Mouse (Mus musculus) fat pad, adult 2 months (tissue): ENCODE measurements around the gene Myh9.
A peak's percentile ranks its signal among the peaks of the same experiment; 100 is the strongest.

Source experiments
- DNase-seq: peaks from one replicate; pipeline ENCODE4 v3.0.0-alpha.2; 2011; ENCODE audit warnings: low read depth, low spot score; ENCODE audit errors: extremely low read depth

Gene Myh9

DNA sequence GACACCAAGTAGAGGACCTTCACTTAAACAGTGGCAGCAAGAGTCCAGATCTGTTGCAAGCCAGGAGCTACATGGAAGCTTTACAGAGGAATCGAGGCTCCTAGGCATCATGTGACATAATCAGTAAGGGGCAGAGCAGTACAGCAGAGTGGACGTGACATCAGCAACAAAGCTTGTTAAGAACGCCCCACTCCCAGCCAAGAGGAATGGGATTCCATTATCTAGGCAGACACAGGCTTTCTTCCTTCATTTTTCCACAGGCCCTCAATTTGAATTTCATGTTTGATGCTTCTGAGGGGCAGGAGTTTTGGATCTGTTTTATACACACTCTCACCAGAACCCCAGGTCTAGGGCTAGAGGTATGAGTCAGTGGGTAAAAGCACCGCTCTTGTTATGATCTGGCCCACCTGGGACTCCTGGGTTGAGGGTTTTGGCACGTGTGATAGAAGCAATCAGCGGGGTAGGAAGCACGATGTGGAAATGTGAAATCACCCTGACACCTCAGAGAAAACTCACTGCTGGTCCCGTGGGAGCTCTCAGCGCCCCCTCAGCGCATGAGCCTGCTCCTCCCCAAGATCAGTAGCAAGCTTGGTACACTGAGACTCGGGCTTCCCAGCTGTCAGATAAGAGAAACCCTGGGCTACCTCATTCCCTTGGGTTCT, 30.7 kb downstream of the Myh9 start:
- no peak for DNase-seq

DNA sequence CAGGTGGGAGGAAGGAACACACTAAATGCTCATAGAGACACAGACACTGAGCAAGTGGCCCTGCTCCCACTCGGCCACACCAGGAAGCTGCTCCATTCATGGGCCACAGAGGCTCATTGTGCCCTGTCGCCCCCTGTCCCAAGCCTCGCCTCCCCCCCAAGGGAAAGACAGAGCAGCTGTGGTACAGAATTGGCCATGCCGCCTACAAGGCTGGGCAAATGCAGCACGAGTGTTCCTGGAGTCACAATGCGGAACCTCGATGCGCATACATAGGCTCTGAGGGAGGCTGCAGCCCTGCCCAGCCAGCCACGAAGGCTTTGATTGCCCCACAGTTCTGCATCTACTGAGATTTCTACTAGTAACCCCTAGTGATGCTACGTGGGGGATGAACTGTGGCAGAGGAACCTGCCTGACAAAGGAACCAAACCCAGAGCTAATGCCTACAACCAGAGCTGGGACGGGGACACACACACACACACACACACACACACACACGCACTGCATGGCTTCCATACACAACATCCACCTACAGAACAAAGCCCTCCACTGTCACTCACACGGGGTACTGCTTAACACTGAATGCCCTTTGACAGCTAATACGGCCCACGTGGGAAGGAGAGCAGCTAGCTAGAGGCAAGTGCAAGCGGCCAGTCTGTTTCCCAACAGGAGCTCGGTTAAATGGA, 31.4 kb downstream of the Myh9 start:
- DNase-seq = no peak

DNA sequence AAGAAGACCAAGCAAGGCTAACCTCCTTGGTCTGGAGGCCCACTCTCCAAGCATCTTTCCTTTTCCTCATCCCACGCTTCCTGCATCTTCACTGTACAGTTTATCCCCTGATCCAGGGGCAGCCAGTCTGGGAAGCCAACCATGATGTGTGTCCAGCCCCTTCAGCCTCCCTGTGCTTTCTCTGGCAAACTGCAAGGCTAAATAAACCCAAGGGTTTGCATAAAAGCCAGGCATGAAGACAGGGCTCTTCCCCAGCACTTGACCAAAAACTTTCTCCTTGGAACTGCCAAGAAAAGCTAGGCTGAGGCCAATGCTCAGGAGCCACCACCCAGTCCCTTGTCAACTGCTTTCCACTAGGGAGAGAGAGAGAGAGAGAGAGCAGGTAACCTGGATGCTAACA, 32.5 kb downstream of the Myh9 start:
- DNase-seq = no peak

DNA sequence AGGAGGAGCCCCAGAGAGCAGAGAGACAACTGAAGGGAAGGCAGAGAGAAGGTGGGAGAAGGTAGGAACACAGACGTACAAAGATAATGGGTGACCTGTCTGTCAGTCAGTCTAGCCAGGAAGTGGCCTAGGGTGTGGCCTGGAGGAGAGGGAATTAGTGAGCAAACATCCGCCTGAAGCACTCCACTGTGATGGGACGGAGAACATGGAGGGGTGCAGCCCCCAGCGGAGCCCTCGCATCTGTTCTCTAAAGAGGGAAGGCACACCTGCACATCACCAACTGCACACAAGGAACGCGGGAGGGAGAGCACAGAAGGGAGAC, 34.8 kb downstream of the Myh9 start:
- DNase-seq = no peak

DNA sequence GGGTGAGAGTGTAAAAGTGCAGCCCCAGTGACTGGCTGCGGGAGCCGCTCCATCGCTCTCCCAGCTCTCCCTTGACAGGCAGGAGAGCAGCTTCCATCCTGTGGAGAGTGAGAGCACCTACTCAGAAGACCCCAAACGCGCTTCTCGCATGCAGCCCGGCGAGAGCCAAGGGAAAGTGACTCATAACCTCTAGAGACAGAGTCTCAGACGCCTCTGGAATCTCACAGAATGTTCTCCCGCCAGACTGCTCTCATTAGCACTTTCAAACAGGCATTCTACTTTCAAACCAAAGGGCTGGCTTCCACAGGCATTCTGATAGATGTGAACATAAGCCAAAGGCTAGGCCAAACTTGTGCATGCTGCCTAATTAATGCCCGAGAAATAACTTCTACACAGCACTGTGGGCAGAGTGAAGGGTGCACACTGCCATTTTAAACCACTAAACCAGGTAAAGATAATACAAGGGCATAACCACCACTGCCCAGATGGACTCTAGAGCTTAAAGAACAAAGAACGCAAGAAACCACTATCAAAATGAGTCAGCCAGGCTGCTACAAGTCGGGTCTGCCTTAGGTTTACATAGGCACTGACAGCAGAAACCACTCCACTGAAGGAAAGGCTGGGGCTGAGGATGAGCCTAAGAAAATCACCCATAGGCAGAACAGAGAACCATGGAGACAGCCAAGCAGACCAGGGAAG, 35.3 kb downstream of the Myh9 start:
- no peak for DNase-seq

DNA sequence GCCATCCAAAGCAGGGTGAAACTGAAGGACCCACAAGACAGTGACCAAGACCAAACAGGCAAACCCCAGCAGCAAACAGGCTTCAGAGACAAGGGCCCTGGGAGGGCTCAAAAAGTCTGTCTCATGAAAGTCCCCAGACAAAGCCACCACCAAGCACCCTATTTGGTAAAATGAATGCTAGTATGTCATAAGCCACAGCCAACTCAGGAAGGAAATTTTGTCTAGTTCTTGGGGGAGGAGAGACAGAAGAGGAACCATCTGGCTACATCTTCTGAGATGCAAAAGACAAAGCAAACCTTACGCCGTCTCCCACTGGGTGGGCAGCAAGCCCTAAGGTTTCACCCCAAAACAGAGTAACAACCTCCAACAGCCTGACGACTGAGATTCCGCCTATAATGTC, 36.3 kb downstream of the Myh9 start:
- DNase-seq = no peak

DNA sequence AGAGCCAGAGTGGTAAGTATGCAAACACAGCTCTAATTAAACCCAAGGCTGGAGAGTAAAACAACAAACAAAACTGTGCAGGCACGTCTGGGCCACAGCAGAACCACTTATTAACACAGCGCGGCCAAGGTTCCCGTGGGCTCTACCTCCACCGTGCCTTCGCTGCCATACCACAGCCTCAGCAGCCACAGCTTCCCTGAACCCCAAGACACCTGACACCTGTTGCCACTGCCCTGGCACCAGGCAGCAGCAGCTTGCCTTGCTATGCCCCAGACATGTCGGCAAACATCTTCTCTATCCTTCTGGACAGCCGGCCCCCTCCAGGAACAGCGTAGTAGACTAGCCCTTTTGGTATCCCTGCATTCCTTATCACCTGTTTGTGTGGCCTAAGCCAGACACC, 37.0 kb downstream of the Myh9 start:
- DNase-seq = no peak

DNA sequence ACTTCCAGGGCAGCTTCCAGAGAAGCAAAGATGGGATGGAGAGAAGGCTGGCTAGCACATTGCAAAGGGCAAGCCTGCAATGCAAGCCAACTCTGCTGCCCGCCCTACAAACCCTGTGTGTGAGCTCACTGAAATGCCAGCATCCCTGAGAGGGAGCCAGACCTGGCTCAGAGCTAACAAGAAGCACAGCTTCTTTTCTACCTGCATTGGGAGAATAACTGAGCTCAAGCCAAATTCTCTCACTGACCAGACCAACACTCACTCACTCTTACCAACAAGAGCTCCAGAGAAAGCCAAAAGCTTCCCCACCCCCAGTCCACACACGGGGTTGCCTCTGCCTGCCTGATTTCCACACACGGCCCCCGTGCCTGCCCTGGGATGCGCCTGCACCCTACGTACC, 37.5 kb downstream of the Myh9 start:
- no peak for DNase-seq

DNA sequence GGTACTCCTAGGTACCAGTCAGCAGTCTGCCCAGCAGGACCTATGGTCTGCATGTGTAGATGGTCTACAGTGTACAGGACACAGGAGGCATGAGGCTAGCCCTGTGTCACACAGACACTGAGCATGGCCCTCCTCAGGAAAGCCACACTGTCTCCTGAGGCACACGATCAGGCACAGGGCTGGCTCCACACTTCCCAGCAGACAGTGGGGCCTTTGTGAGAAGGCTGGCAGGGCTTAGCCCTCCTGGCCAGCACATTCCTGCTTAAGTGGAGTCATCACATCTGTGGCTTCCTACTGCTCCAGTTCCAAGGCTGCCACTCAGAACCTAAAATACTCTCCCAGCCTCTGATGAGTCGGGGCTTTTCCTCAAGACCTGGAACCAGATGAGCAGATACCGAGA, 38.2 kb downstream of the Myh9 start:
- DNase-seq = no peak

DNA sequence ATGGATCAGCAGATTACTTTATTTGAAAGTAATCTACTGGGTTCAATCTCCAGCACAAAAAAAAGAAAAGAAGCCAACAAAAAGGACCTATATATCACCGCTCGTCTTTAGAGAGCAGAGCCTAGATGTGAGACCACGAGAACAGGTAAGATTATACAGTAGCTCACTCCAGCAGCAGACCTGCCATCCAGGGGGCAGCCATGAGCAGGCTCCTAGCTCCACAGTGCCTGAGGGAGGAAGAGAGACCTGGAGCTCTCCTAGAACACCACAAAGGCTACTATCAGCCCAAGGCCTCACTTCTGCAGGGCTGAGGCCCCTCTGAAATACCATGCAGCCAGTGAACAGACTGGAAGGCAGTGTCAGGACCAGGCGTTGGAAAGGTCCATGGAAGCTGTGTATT, 39.0 kb downstream of the Myh9 start:
- no peak for DNase-seq

DNA sequence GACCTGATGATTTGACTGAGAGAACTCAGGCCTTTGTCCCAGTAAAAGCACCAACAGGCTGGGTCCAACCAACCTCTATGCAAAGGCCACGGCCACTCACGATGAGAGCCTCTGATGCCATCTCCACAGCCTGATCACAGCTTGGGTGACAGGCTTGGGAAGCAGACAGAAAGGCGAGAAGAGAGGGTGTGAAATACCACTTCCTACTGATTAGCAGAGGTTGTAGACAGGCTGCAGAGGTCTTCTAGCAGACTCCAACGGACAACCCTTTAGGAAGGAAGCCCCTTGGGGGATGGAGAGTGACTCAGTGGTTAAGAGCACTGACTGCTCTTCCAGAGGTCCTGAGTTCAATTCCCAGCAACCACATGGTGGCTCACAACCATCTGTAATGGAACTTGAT, 40.8 kb downstream of the Myh9 start:
- no peak for DNase-seq

DNA sequence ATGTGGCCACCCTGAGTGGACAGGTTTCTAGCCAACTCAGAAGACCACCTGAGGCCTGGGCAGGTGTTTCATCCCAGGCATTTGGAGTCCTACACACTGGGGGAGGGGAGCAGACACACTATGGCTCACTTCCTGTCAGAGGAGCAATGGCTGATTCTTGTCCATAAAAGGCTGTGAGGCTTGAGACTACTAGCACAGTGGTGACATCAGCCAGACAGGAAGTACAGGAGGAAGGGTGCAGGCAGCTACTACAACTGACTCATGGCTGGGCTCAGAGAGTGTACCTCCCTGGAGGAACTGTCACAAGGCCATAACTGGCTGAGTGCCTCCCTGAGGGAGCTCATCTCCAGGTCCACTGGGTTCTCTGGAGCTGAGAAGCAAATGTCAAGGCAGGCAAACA, 41.5 kb downstream of the Myh9 start:
- DNase-seq = peak; percentile 63

DNA sequence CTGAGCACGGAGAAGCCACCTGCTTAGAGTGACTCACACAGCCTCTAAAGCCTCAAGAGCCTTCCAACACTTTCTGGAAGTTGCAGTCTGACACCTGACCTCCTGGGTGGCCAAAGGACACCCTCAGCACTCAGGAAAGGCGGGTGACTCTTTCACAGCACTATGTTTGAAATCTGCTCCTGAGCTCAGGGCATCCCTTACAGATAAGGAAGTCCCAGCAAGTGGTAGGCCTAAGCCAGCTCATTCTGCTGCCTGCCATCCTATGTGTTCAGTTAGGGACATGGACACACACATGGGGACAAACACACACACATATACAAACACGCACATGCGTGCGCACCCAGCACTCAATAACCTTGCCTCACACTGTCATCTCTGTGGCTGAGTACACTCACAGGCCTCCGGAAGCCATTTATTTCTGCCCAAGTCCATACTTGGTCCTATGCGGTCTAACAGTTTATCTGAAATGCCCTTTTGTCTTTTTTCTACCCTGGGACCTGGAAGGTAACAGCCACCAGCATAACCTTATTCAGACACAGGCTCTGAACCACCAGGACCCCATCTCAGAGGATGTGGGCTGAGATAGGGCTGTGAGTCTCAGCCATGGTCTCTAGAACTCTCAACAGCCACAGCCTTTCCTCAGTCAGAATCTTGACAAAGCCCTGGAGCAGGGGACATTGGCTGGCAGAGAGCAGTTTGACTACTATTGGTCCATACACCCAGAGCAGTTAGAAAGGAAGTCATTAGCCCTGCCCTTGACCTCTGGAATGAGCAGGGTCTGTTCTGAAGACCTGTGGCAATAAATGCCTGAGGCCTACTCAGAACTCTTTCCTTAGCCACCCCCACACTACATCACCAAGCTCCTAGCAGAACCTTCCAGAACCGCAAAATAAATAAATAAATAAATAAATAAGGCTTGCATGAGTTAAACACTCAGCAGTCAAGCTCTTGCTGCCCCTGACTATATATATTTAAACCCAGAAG, 42.2 kb downstream of the Myh9 start:
- no peak for DNase-seq

DNA sequence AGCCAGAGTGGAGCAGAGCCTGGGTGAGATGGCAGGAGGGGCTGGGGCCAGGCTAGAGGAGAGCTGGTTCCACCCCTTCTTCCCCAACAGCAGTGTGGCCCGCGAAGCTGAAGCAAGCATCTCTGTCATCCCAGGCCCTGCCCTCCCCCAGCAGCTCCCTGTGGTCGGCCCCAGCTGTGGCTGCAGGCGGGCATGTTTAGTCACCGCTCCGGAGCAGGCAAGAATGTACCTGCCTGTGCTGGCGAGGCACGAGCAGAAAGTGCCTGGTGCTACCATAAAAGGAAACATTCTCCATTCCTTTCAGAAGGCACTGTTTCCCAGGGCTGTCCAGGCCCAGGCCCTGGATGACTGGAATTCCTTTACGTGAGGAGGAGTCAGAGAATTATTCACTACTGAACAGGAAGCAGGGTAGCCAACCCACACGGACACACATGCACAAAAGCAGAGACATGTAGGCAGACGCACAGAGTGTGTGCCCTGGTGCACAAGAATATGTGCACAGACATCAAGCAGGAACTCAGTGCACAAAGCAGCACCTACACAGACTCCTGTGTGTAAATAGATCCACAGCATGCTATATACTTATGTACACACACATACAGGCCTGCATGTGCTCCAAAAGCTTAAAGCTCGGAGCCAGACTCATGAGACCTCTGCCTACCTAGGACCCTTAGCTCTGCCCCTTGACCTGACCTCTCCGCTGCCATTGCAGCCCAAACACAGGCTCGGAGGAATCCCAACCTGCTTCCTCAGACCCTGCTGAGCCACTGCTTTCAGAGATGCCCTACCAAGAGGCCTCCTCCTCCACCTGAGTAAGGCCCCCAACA, 43.1 kb downstream of the Myh9 start:
- peak; percentile 59 for DNase-seq

DNA sequence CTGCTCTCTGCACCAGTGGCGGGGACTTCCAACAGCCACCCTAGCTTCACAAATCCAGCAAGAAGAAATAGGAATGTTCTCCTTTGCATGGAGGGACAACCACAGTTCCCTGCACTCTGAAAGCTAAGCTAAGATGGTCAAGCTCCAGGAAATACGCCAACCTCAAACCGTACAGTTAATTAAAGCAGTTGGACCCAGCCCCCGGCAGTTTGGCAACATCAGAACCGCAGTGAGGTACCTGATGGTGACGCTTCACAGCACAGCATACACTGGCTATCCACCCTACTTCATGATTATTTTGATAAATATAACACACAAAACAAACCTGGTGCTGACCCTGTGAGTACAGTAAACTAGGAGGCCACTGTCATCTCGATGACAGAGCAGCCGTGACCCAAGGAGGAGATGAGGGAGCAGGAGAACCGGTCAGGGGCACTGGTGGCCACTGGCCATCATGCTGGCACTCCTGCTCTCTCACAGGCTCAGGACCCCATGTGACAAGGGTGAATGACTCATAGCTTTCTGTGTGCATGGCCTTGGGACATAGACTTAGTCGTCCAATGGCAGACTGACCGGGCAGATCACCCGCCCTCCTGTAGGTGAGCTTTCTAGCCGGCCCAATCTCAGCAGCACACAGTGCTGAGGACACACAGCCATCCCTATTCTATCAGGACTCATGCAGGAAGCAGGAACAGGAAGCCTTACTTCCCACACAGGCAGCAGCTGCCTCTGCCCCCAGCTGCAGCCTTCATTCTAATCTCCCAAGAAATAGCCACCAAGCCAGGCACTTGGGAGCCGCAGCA, 44.2 kb downstream of the Myh9 start:
- no peak for DNase-seq

DNA sequence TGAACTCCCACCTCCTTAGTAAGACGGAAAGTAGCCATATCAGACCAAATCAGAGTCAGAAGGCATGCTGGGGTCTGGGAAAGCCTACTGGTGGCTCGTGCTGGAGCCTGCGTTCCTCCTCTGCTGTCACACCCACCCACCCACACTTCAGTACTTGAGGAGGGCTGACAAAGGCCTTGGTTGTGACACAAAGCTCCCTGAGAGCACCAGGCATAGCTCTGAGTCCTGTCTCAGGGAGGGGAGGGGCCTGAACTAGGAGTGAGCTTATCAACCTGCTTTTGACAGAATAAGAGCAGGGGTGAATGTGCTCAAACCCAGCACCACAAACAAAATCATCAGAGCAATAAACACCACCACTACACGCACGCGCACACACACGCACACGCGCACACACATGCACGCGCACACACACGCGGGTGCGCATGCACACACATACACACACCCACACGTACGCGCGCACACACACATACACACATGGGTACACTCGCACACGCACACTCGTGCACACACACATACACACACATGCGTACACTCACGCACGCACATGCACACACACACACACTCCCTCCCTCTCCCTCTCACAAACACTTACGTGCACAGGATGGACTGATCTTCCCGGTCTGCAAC, 45.5 kb downstream of the Myh9 start:
- DNase-seq = no peak

DNA sequence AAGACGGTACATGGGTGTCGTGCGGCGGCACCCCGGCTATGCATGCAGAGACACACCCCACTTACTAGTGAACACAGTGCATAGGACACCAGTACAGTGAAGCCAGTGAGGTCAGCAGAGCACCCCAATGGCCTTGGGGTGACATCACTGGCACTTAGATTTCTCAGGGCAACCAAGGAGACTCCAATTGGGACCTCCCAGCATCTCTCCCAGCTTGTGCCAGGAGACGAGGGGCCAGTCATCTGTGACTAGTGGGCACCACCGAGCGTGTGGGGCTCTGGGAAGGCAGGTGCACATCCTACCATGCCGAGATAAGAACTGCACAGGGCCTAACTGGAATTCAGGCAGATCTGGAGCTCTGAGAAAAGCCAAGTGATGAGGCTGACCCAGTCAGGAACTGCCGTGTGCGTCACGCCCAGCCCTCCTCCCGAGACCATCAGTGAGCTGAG, 47.0 kb downstream of the Myh9 start:
- no peak for DNase-seq

DNA sequence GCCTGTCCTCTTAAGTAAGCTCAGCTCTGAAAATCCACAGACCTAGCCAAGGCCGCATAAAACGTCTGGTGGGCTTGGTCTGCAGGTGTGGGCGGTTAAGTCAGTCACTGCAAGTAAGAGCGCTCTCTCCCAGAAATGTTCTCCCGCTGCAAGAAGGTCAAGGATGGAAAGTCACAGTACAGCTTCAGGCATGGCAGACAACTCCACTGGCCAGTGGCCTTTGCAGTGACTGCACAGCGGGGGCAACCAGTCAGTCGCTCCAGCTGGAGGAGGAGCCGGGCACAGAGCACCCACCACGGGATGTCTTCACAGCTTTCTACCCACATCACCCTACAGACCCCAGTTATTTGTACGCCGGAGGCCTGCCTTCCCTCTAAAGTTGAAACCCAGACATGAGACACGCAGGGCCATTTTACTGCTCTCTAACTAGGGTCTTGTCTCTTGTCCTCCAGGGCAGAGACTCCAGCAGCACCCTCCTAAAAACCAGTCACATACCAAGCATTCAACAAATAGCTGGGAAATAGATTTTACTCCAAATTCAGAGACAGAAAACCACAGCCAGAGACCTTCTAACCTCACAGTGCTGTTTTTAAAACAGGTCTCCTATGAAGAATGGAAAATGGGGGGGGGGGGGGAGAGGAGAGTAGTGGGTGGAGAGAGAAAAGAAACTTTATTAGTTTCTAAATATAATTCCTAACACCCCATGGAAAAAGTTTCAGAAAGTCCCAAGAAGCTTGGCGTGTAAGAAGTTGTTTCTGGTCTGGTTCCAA, 47.7 kb downstream of the Myh9 start:
- DNase-seq = no peak
